In genomic region chr19:58243604-58244003, GRCm38 (mm10) we compare ENCODE assay signal across 16 mouse cellular contexts.
DNase-seq lines count a peak whose midpoint lies in the region; ATAC-seq and TF ChIP-seq lines count a peak whose summit lies in the region.
"Had no signal": no experiment of that assay in that cellular context is flagged by ENCODE, and none has a peak within 500 bp of the region (broad histone marks: within the 10 kb centered on the region; RNA-seq: fewer than 3 reads in every experiment).

No protein-coding gene starts in this region.

- H3K4me2 ChIP-seq in heart, embryonic 13.5 days: no peak overlapping the region
- H3K4me2 ChIP-seq in intestine, postnatal 0 days (replicated peaks; ENCODE audit: low read depth): no peak overlapping the region
- no peak overlapping the region for H3K4me2 ChIP-seq in liver, postnatal 0 days (ENCODE audit: low read depth, low read length)
- H3K4me2 ChIP-seq: hindbrain, embryonic 15.5 days; neural tube, embryonic 12.5 days had no signal

- no peak overlapping the region for H3K27ac ChIP-seq in heart, embryonic 13.5 days (replicated peaks)
- no peak overlapping the region for H3K27ac ChIP-seq in heart, adult 2 months
- no peak overlapping the region for H3K27ac ChIP-seq in MEL (ENCODE audit: control insufficient read depth, low read depth, low read length)
- no peak overlapping the region; the same call in 1 of the 2 replicates for H3K27ac ChIP-seq in intestine, postnatal 0 days (ENCODE audit: low read depth, low read length)
- no peak overlapping the region for H3K27ac ChIP-seq in liver, postnatal 0 days (ENCODE audit: low read depth)
- H3K27ac ChIP-seq: neural tube, embryonic 12.5 days had no signal

- intact Hi-C loops in heart, adult 2 months (cut with DNase I): no loop called here

- TF ChIP-seq EP300 in heart, adult 2 months (IDR thresholded peaks at IDR 0.05; ENCODE audit: insufficient read depth, low read depth, low read length): no peak
- TF ChIP-seq EP300 in MEL (IDR thresholded peaks at IDR 0.05; ENCODE audit: low read depth in 1 of 2, low read length in 2 of 2): peak; percentile 11 to 28; a peak in 1 of 4 replicates
- no peak for TF ChIP-seq EP300 in liver, postnatal 0 days (IDR thresholded peaks at IDR 0.05; ENCODE audit: low read depth)

- no peak for TF ChIP-seq POLR2A in heart, adult 2 months (IDR thresholded peaks at IDR 0.05; ENCODE audit: insufficient read depth, low read depth, low read length)
- no peak for TF ChIP-seq POLR2A in MEL (IDR thresholded peaks at IDR 0.05; ENCODE audit: control insufficient read depth in 1 of 2, insufficient read depth in 1 of 2, low read depth in 1 of 2, low read length in 2 of 2, poor library complexity in 1 of 2)
- TF ChIP-seq POLR2A in lung, adult 2 months (IDR thresholded peaks at IDR 0.05; ENCODE audit: borderline replicate concordance, extremely low read depth, low read depth, low read length): no peak

- peaks cover 45% of the 10 kb centered on the region for H3K27me3 ChIP-seq in heart, embryonic 13.5 days (replicated peaks)
- peaks cover 3% of the 10 kb centered on the region; the same call in 1 of the 2 replicates for H3K27me3 ChIP-seq in heart, adult 2 months (ENCODE audit: control insufficient read depth, insufficient read depth, low read length)
- H3K27me3 ChIP-seq in MEL (ENCODE audit: control insufficient read depth in 1 of 2, insufficient read depth in 2 of 2, low read length in 2 of 2): no peaks in the 10 kb centered on the region
- no peaks in the 10 kb centered on the region for H3K27me3 ChIP-seq in intestine, postnatal 0 days (replicated peaks; ENCODE audit: control insufficient read depth, insufficient read depth, low read length)
- no peaks in the 10 kb centered on the region for H3K27me3 ChIP-seq in liver, postnatal 0 days (ENCODE audit: insufficient read depth, low read length)
- H3K27me3 ChIP-seq: CH12.LX; hindbrain, embryonic 15.5 days; limb, embryonic 12.5 days; neural tube, embryonic 12.5 days had no signal

- WGBS in heart, embryonic 13.5 days: 20% methylated on average over 1 of the region's 1 CpGs
- WGBS in heart, adult 2 months: 35% methylated on average over 1 of the region's 1 CpGs
- 28% methylated on average over 1 of the region's 1 CpGs for WGBS in intestine, postnatal 0 days
- WGBS in liver, postnatal 0 days (ENCODE audit: insufficient replicate concordance): 18% methylated on average over 1 of the region's 1 CpGs
- WGBS in lung, adult 2 months: 72% methylated on average over 1 of the region's 1 CpGs

- TF ChIP-seq RAD21 in MEL (IDR thresholded peaks at IDR 0.05; ENCODE audit: low read depth, low read length): no peak

- H3K4me1 ChIP-seq in heart, embryonic 13.5 days: peaks cover 15% of the 10 kb centered on the region
- H3K4me1 ChIP-seq in heart, adult 2 months (ENCODE audit: control insufficient read depth, insufficient read depth, low read length): no peaks in the 10 kb centered on the region; the same call in 1 of the 2 replicates
- peaks cover 0 to 4% of the 10 kb centered on the region in 2 experiments; a peak in 2 of 4 replicates for H3K4me1 ChIP-seq in MEL (ENCODE audit: control insufficient read depth in 1 of 2, insufficient read depth in 2 of 2, low read length in 2 of 2)
- peaks cover 3% of the 10 kb centered on the region for H3K4me1 ChIP-seq in intestine, postnatal 0 days (replicated peaks; ENCODE audit: control insufficient read depth, insufficient read depth, low read length)
- H3K4me1 ChIP-seq in liver, postnatal 0 days (ENCODE audit: insufficient read depth): peaks cover 4% of the 10 kb centered on the region; the same call in 1 of the 2 replicates
- no peaks in the 10 kb centered on the region for H3K4me1 ChIP-seq in lung, adult 2 months (ENCODE audit: control insufficient read depth, insufficient read depth, low read length)

- TF ChIP-seq CTCF in heart, adult 2 months (IDR thresholded peaks at IDR 0.05): no peak
- TF ChIP-seq CTCF in MEL (IDR thresholded peaks at IDR 0.05 in 2 of 3, conservative IDR thresholded peaks at IDR 0.05 in 1 of 3; ENCODE audit: control insufficient read depth in 1 of 3, insufficient read depth in 1 of 3, low read depth in 2 of 3, low read length in 3 of 3, poor library complexity in 1 of 3, severe bottlenecking in 1 of 3): no peak
- TF ChIP-seq CTCF in intestine, postnatal 0 days (IDR thresholded peaks at IDR 0.05; ENCODE audit: low read depth): no peak
- no peak for TF ChIP-seq CTCF in liver, postnatal 0 days (IDR thresholded peaks at IDR 0.05; ENCODE audit: low read depth)
- no peak for TF ChIP-seq CTCF in lung, adult 2 months (IDR thresholded peaks at IDR 0.05; ENCODE audit: insufficient read depth, low read length)

- ATAC-seq in heart, embryonic 13.5 days (ENCODE audit: extremely low read depth, insufficient number of reproducible peaks, low FRiP score, low TSS enrichment): no peak
- ATAC-seq in intestine, postnatal 0 days: peak; percentile 66
- ATAC-seq in liver, postnatal 0 days: peak; percentile 58

- no peaks in the 10 kb centered on the region for H3K79me2 ChIP-seq in heart, adult 2 months (replicated peaks; ENCODE audit: control insufficient read depth, insufficient read depth, low read length)
- no peaks in the 10 kb centered on the region for H3K79me2 ChIP-seq in MEL (ENCODE audit: control insufficient read depth, insufficient read depth, low read length, poor library complexity)

- H3K36me3 ChIP-seq in heart, embryonic 13.5 days: no peaks in the 10 kb centered on the region
- H3K36me3 ChIP-seq in heart, adult 2 months (ENCODE audit: control insufficient read depth, insufficient read depth, low read length): no peaks in the 10 kb centered on the region
- no peaks in the 10 kb centered on the region for H3K36me3 ChIP-seq in MEL (ENCODE audit: control insufficient read depth in 1 of 2, insufficient read depth in 2 of 2, low read length in 2 of 2)
- H3K36me3 ChIP-seq in intestine, postnatal 0 days (ENCODE audit: control insufficient read depth, insufficient read depth): no peaks in the 10 kb centered on the region
- H3K36me3 ChIP-seq in liver, postnatal 0 days (replicated peaks; ENCODE audit: insufficient read depth, low read length): no peaks in the 10 kb centered on the region
- H3K36me3 ChIP-seq: hindbrain, embryonic 15.5 days; limb, embryonic 12.5 days; neural tube, embryonic 12.5 days had no signal

- no peak for DNase-seq in heart, adult 2 months
- peak; percentile 21 for DNase-seq in MEL (ENCODE audit: low read depth, low spot score)
- DNase-seq in liver, postnatal 0 days: no peak
- no peak for DNase-seq in neural tube, embryonic 10.5 days (ENCODE audit: extremely low spot score, low spot score)
- DNase-seq in right cerebral cortex, adult 2 months (ENCODE audit: low spot score in 2 of 2): no peak
- no peak for DNase-seq in lung, adult 2 months
- DNase-seq: cerebellum, postnatal 25 days; heart, postnatal 14 days; midbrain, embryonic 14.5 days; thymus, postnatal 36 days had no signal

- H3K9ac ChIP-seq in heart, embryonic 13.5 days: peak overlapping the region; percentile 6; the same call in 1 of the 2 replicates
- H3K9ac ChIP-seq in heart, adult 2 months (ENCODE audit: low read depth, low read length): no peak overlapping the region
- no peak overlapping the region for H3K9ac ChIP-seq in MEL (ENCODE audit: control insufficient read depth, low read depth, low read length, poor library complexity, severe bottlenecking)
- no peak overlapping the region for H3K9ac ChIP-seq in intestine, postnatal 0 days (ENCODE audit: low read depth, low read length)
- H3K9ac ChIP-seq in liver, postnatal 0 days (replicated peaks): no peak overlapping the region
- H3K9ac ChIP-seq: limb, embryonic 12.5 days; neural tube, embryonic 12.5 days had no signal

- no peak overlapping the region for H3K4me3 ChIP-seq in heart, embryonic 13.5 days
- no peak overlapping the region for H3K4me3 ChIP-seq in heart, adult 2 months
- no peak overlapping the region for H3K4me3 ChIP-seq in MEL (ENCODE audit: control insufficient read depth in 1 of 2, insufficient read depth in 1 of 2, low read depth in 2 of 2, low read length in 2 of 2)
- no peak overlapping the region for H3K4me3 ChIP-seq in intestine, postnatal 0 days (ENCODE audit: low read depth, low read length)
- H3K4me3 ChIP-seq in liver, postnatal 0 days (ENCODE audit: low read depth, low read length): no peak overlapping the region
- no peak overlapping the region for H3K4me3 ChIP-seq in lung, adult 2 months (replicated peaks; ENCODE audit: extremely low read depth, low read depth, low read length)
- H3K4me3 ChIP-seq: hindbrain, embryonic 15.5 days; limb, embryonic 12.5 days; neural tube, embryonic 12.5 days had no signal

- H3K9me3 ChIP-seq in heart, embryonic 13.5 days: no peaks in the 10 kb centered on the region
- H3K9me3 ChIP-seq in MEL (replicated peaks; ENCODE audit: insufficient read depth, low read length): no peaks in the 10 kb centered on the region
- H3K9me3 ChIP-seq in intestine, postnatal 0 days (ENCODE audit: control insufficient read depth): no peaks in the 10 kb centered on the region
- no peaks in the 10 kb centered on the region for H3K9me3 ChIP-seq in liver, postnatal 0 days (ENCODE audit: low read length)
- H3K9me3 ChIP-seq: hindbrain, embryonic 15.5 days; limb, embryonic 12.5 days; neural tube, embryonic 12.5 days had no signal

TF ChIP-seq in MEL, 35 proteins besides CTCF, POLR2A, EP300 and RAD21:
- TF ChIP-seq UBTF (IDR thresholded peaks at IDR 0.05; ENCODE audit: borderline replicate concordance, insufficient read depth, low read depth, low read length) (no peak), BHLHE40 (IDR thresholded peaks at IDR 0.05; ENCODE audit: borderline replicate concordance, low read depth, low read length) (peak; percentile 59; the same call in 1 of the 2 replicates), ETS1 (IDR thresholded peaks at IDR 0.05; ENCODE audit: low read depth, low read length) (peak; percentile 45; the same call in 1 of the 2 replicates), GATA1 (IDR thresholded peaks at IDR 0.05; ENCODE audit: low read depth, low read length) (0 out of 2 replicates have a peak, but pooled peaks have one; percentile 25), TAL1 (IDR thresholded peaks at IDR 0.05; ENCODE audit: low read length) (peak; percentile 4; the same call in 1 of the 2 replicates), USF1 (IDR thresholded peaks at IDR 0.05; ENCODE audit: low read depth, low read length) (peak; percentile 67; the same call in 1 of the 2 replicates)
